Mouse (Mus musculus) stomach, embryonic 16.5 days (tissue): Measurements from ENCODE around the gene Polm. TPM values are rescaled to one million over a fixed set of nuclear protein-coding genes. Genes with fewer than 3 reads are reported as not detected.

Experiments
- ATAC-seq: fragments of 200-750 bp; cut with Nextera tagmentation; 2 replicates; pipeline ENCODE4 v1.8.0; 2017; ENCODE audit warnings: moderate number of reproducible peaks, moderate TSS enrichment; ENCODE audit not compliant: insufficient read depth, low FRiP score
- H3K27ac ChIP-seq: fragments of 300-500 bp; sonication (generic); 2 replicates; pipeline ENCODE4 v1.5.1; 2014; ENCODE audit warnings: low read length
- H3K27me3 ChIP-seq: fragments of 300-500 bp; sonication (generic); 2 replicates; pipeline ENCODE4 v1.6.1; 2014; ENCODE audit warnings: low read length, control low read depth, mixed read lengths; ENCODE audit not compliant: control insufficient read depth, insufficient read depth
- H3K36me3 ChIP-seq: fragments of 300-500 bp; sonication (generic); 2 replicates; pipeline ENCODE4 v1.6.1; 2014; ENCODE audit warnings: low read length; ENCODE audit not compliant: control insufficient read depth, insufficient read depth
- H3K4me1 ChIP-seq: fragments of 300-500 bp; sonication (generic); 2 replicates; pipeline ENCODE4 v1.6.1; 2014; ENCODE audit warnings: low read length, control low read depth, mixed read lengths; ENCODE audit not compliant: control insufficient read depth, insufficient read depth
- H3K4me2 ChIP-seq: fragments of 300-500 bp; sonication (generic); 2 replicates; pipeline ENCODE4 v1.6.1; 2014; ENCODE audit warnings: low read depth, low read length, mixed read lengths
- H3K4me3 ChIP-seq: fragments of 300-500 bp; sonication (generic); replicated peaks from 2 replicates; pipeline ENCODE4 v1.5.1; 2014; ENCODE audit warnings: mild to moderate bottlenecking, low read length
- H3K9ac ChIP-seq: fragments of 300-500 bp; sonication (generic); 2 replicates; pipeline ENCODE4 v1.6.1; 2014; ENCODE audit warnings: low read length
- H3K9me3 ChIP-seq: fragments of 300-500 bp; sonication (generic); replicated peaks from 2 replicates; pipeline ENCODE4 v1.6.1; 2016; ENCODE audit warnings: low read length, control low read depth; ENCODE audit not compliant: control insufficient read depth
- WGBS: fragments of 180-500 bp; shearing (Covaris S2); extraction: QIAGEN DNeasy Blood & Tissue Kit; methylation state at CpG from one replicate; pipeline ENCODE4 v1.1.7; 2014; 5-methylcytosine and 5-hydroxymethylcytosine counted together
- polyA plus RNA-seq: library from polyadenylated mRNA; unstranded; fragments of >200 nt; fragmentation: Nextera tagmentation; extraction: Ambion mirVana; gene quantifications from 2 replicates; pipeline ENCODE4 v1.2.1, GENCODE M21; 2015

The Polm gene
- polyA plus RNA-seq, 1 experiment from 2014 or later = 10.1 TPM

DNA sequence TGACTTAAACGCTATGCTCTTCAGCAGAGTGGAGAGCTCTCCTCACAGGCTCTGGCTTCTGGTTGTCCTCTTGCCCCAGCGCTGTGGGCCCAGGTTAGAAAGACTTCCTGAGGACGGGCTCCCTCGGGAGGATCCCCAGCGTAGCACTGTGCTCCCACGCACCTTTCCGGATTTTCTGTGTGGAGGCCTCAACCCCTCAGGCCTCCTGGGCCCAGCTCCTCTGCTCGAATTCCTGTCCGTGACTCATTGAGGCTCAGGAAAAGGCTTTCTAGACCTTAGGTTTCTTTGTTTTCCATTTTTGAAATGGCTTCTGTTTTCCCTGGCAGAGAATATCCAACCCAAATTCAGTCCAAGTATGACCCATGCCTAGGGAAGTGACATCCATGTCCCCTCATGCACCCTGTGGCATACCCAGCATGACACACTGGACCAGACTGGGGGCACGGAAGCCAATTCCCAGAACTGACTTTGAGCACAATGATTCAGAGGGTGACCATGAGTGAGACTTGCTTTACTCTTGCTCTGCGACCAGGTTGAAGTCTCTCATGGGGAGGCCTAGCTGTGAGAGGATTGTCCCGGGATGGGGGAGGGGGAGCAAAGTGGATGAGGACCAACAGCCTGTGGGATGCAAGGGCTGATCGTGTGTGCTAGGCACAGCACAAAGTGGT, 22.2 kb upstream of the Polm start:
- no peak overlapping the region for H3K27ac ChIP-seq
- H3K4me2 ChIP-seq = no peak overlapping the region
- H3K4me1 ChIP-seq = peaks cover 9% of the 10 kb centered on the region
- H3K9ac ChIP-seq = no peak overlapping the region
- no peak overlapping the region for H3K4me3 ChIP-seq
- WGBS = 88% methylated on average over 13 of the region's 13 CpGs
- H3K9me3 ChIP-seq = no peaks in the 10 kb centered on the region
- 0 out of 2 replicates have a peak, but pooled peaks cover 3% of the 10 kb centered on the region for H3K27me3 ChIP-seq
- no peak for ATAC-seq
- H3K36me3 ChIP-seq = no peaks in the 10 kb centered on the region

DNA sequence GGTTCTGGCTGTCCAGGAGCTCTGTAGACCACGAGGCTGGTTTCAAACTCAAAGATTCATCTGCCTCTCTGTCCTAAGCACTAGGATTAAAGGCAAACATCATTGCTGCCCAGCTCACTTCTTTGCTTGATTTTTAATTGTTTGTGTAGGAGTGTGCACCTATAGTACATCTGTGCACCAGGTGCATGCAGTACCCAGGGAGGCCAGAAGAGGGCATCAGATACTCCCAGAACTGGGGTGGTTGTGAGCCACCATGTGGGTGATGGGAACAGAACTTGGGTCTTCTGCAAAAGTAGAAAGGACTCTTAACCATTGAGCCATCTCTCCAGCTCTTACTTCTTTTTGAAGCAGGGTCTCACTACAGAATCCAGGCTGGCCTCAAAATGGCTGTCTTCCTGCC, 20.9 kb upstream of the Polm start:
- Histone ChIP-seq H3K27ac (no peak overlapping the region), H3K4me2 (no peak overlapping the region), H3K9ac (no peak overlapping the region), H3K9me3 (no peaks in the 10 kb centered on the region), H3K4me3 (no peak overlapping the region), H3K27me3 (0 out of 2 replicates have a peak, but pooled peaks cover 3% of the 10 kb centered on the region), H3K4me1 (peaks cover 9% of the 10 kb centered on the region), H3K36me3 (no peaks in the 10 kb centered on the region)
- ATAC-seq = no peak
- 77% methylated on average over 1 of the region's 1 CpGs for WGBS

DNA sequence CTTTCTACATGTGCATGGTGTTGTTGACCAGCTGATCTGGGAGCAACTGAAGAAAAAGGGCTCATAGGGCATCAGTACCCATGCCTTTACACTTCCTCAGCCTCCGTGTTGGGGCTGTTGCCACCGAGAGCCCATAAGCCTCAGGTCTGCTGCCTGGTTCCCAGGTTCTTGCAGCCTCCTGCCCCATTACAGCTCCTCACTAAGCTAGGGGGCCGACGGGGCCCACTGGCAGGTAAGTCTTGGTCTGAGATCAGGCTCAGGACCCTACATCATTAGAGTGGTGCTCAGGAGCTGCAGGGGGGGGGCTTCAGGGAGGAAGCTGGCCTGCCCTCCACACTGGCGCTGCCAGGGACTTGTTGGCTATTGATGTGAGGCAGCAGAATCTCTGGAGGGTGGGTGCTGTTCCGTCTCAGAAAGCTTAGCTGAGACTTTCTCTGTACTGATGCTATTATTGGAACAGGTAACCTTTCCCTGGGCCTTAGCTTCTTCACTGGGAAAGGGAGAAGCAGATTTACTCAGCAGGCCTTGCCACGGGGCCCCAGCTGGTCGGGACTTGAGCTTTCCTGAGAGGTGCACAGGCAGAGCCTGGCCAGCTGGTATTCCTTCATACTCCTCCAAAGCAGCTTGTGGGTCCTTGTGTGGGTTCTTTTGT, 18.8 kb upstream of the Polm start:
- Histone ChIP-seq H3K4me1 (peaks cover 9% of the 10 kb centered on the region), H3K36me3 (no peaks in the 10 kb centered on the region), H3K4me3 (no peak overlapping the region), H3K4me2 (no peak overlapping the region), H3K9ac (no peak overlapping the region), H3K9me3 (no peaks in the 10 kb centered on the region), H3K27ac (no peak overlapping the region), H3K27me3 (0 out of 2 replicates have a peak, but pooled peaks cover 3% of the 10 kb centered on the region)
- 72% methylated on average over 8 of the region's 8 CpGs for WGBS
- no peak for ATAC-seq

DNA sequence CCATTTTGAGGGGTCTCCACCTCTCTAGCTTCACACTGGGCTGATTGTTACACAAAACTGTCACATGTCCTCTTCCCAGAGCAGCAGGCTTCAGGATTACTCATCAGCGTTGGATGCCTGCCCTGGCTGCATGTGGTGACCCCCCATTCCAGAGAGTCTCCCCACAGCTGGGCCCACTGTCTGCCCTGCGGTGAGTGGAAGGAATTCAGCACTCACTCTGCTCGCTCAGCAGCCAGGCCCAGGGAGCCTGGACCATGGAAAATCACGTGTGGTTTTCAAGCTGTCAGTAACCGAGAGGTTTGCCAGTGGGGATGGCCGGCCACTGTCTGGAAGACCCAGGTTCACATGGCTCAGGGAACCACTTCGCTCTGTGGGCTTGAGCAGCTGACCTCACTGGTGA, 18.1 kb upstream of the Polm start:
- Histone ChIP-seq H3K27me3 (0 out of 2 replicates have a peak, but pooled peaks cover under 1% of the 10 kb centered on the region), H3K4me1 (peaks cover 6% of the 10 kb centered on the region; the same call in 1 of the 2 replicates), H3K27ac (no peak overlapping the region), H3K4me3 (no peak overlapping the region), H3K9me3 (no peaks in the 10 kb centered on the region), H3K9ac (peak overlapping the region; percentile 36; the same call in 1 of the 2 replicates), H3K4me2 (no peak overlapping the region), H3K36me3 (no peaks in the 10 kb centered on the region)
- 36% methylated on average over 7 of the region's 7 CpGs for WGBS
- ATAC-seq = peak; percentile 41; the same call in 1 of the 2 replicates

DNA sequence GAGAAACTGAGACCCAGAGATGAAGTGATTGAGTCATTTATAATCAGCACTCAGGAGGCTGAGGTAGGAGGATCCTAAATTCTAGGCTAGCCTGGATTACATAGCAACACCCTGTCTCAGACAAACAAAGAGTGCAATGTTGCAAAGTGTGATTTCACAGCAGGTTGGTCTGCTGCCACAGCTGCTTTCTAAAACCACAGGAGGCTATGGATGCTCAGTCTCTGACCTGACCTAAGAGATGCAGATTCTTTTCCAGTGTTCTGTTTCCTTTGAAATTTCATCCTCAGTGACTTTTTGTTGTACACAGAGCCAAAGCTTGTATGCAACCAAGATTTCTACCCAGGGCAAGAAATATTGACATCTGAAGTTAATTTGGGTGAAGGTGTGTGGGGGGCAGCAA, 17.7 kb upstream of the Polm start:
- H3K9ac ChIP-seq = peak overlapping the region; percentile 36; the same call in 1 of the 2 replicates

DNA sequence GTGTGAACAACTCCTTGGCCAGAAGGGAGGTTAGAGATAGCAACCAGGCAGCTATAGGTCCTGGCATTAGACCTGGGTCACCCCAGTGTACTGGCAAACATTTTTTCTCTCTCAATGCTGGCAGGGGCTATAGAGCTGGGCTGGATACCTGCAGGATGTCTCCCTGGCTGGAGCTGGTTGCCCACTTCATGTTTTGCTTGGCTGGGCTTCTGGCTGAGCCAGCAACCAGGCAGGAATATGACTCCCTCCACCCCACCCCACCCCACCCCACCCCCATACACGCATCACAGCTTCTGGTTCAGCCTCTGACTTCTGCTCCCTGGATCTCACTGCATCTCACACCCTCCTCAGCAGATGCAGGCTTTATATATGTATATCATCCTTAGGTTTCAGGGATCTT, 14.5 kb upstream of the Polm start:
- WGBS = 50% methylated on average over 1 of the region's 1 CpGs
- Histone ChIP-seq H3K9me3 (no peaks in the 10 kb centered on the region), H3K36me3 (no peaks in the 10 kb centered on the region), H3K4me1 (0 out of 2 replicates have a peak, but pooled peaks cover 6% of the 10 kb centered on the region), H3K4me2 (no peak overlapping the region), H3K27ac (no peak overlapping the region), H3K9ac (no peak overlapping the region), H3K27me3 (no peaks in the 10 kb centered on the region), H3K4me3 (no peak overlapping the region)
- ATAC-seq = no peak

More for the DNA sequence above, 17.7 kb upstream of the Polm start:
- H3K27me3 ChIP-seq = no peaks in the 10 kb centered on the region
- no peak overlapping the region for H3K4me3 ChIP-seq
- 0 out of 2 replicates have a peak, but pooled peaks cover 6% of the 10 kb centered on the region for H3K4me1 ChIP-seq
- H3K9me3 ChIP-seq = no peaks in the 10 kb centered on the region
- H3K4me2 ChIP-seq = no peak overlapping the region
- ATAC-seq = no peak
- H3K36me3 ChIP-seq = no peaks in the 10 kb centered on the region
- H3K27ac ChIP-seq = no peak overlapping the region

DNA sequence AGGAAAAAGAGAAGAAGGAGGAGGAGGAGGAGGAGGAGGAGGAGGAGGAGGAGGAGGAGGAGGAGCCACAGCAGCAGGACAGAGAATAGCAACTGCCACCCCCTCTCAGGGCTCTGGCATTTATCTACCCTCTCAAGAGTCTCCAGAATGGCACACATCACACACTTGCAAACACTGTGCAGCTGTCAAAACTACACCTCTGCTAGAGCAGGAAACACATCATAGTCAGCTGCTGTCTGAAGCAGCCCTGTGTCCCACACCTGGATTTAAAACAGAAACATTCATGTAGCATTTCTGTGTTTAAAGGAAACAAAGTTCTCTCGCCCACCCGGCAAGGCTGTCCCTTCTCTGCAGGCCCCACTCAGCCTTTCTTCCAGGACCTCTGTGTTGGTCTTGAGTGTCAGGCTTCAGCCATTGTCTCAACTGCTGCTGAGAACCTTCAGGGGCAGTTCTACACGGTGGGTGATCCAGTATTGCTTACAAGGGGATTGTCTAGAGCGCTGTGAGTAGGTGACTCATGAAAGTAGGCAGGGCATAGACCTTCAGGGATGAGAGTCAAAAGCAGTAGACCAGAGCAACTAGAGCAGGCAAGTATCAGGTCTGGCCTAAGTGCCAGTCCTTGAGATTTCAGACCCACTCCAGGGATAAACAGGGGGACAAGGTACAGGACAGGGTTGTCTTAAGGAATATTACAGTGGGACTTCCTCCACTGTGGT, 13.4 kb upstream of the Polm start:
- H3K27me3 ChIP-seq = no peaks in the 10 kb centered on the region
- no peaks in the 10 kb centered on the region for H3K9me3 ChIP-seq
- H3K27ac ChIP-seq = no peak overlapping the region
- H3K36me3 ChIP-seq = no peaks in the 10 kb centered on the region
- 0 out of 2 replicates have a peak, but pooled peaks cover 6% of the 10 kb centered on the region for H3K4me1 ChIP-seq
- no peak overlapping the region for H3K9ac ChIP-seq
- H3K4me2 ChIP-seq = no peak overlapping the region
- no peak overlapping the region for H3K4me3 ChIP-seq
- 42% methylated on average over 4 of the region's 4 CpGs for WGBS
- ATAC-seq = no peak

DNA sequence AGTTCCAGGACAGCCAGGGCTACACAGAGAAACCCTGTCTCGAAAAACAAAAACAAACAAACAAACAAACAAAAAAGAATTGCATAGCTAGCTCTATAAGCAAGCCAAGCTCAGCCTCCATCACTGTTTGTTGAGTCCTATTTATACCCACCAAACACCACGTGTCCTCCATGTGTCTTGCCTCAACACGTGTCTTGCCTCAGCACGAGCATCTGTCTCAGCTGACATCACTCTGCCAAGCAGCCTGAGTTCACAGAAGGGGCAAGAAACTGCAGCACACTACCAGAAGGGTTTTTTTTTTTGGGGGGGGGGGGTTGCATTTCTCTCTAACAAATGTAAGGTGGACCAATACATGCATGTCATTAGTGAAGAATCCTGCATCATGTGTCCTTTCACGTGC, 12.6 kb upstream of the Polm start:
- Histone ChIP-seq H3K9me3 (no peaks in the 10 kb centered on the region), H3K4me2 (no peak overlapping the region), H3K27me3 (no peaks in the 10 kb centered on the region), H3K27ac (no peak overlapping the region), H3K9ac (no peak overlapping the region), H3K4me3 (no peak overlapping the region), H3K36me3 (no peaks in the 10 kb centered on the region), H3K4me1 (no peaks in the 10 kb centered on the region)
- no peak for ATAC-seq
- 53% methylated on average over 5 of the region's 5 CpGs for WGBS

DNA sequence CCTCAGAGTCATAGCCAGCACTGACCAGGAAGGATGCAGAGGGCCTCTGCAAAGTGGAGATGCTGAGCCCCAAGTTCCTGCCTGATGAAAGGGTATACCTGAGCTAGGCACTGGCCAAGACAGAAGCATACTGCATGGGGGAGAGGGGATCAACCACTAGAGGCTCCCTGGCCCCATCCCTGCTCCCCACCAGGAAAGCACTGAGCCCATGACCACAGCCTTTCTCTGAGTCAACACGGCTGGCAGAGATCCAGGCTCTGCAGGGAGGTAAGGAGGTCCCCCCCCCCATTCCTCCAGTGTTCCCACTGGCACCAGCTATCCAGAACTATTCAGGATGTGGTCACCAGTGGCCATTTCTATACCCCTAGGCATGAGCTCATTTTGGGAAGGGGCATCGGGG, 11.5 kb upstream of the Polm start:
- no peak overlapping the region for H3K4me3 ChIP-seq
- no peak overlapping the region for H3K27ac ChIP-seq
- 57% methylated on average over 2 of the region's 2 CpGs for WGBS
- H3K36me3 ChIP-seq = no peaks in the 10 kb centered on the region
- H3K4me2 ChIP-seq = no peak overlapping the region
- no peak for ATAC-seq
- no peaks in the 10 kb centered on the region for H3K9me3 ChIP-seq
- H3K27me3 ChIP-seq = no peaks in the 10 kb centered on the region
- no peaks in the 10 kb centered on the region for H3K4me1 ChIP-seq
- H3K9ac ChIP-seq = no peak overlapping the region
